Mouse (Mus musculus) cerebellum, adult 2 months (tissue): ENCODE measurements around the gene Bysl.

Experiments
- CTCF ChIP-seq: fragments of 200-500 bp; IDR thresholded peaks from 2 replicates; pipeline ENCODE4 v1.5.1; 2011; ENCODE audit warnings: low read depth, mild to moderate bottlenecking, control low read depth, low read length, moderate library complexity, borderline replicate concordance; ENCODE audit not compliant: insufficient read depth
- POLR2A ChIP-seq: fragments of 200-500 bp; IDR thresholded peaks from 2 replicates; pipeline ENCODE4 v1.6.1; 2011; ENCODE audit warnings: low read length, control low read depth, borderline replicate concordance; ENCODE audit not compliant: insufficient read depth

DNA sequence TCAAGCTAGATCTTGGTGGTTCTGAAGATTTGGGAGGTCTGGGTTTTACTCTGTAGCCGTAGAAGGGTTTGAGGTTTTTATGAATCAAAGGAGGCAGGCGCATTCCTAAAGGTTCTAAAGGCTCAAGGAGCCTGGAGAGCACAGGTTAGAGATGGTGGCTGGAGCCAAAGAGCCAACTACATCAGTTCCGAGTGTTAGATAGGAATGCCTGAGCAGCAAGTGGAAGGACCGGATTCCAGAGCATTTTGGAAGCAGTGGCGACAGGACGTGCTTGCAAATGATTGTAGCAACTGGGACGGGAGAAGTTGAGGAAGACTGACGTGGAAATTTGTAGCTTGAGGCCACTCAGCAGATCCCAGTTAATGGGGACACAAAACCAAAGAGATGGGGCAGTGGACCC lies 37.3 kb downstream of the Bysl start:
- TF ChIP-seq CTCF (no peak), POLR2A (no peak)
